Mouse (Mus musculus) intestine, embryonic 15.5 days (tissue): Measurements from ENCODE around the gene Pglyrp1. TPM values are rescaled to one million over a fixed set of nuclear protein-coding genes. Genes with fewer than 3 reads are reported as not detected.

Source experiments
- ATAC-seq: fragments of 200-750 bp; cut with Nextera tagmentation; 2 replicates; pipeline ENCODE4 v1.8.0; 2017; ENCODE audit warnings: moderate TSS enrichment, moderate library complexity
- H3K27ac ChIP-seq: fragments of 300-500 bp; sonication (generic); 2 replicates; pipeline ENCODE4 v1.5.1; 2015; ENCODE audit warnings: mild to moderate bottlenecking, inconsistent platforms
- H3K27me3 ChIP-seq: fragments of 300-500 bp; sonication (generic); replicated peaks from 2 replicates; pipeline ENCODE4 v1.6.1; 2015; ENCODE audit warnings: inconsistent platforms
- H3K36me3 ChIP-seq: fragments of 300-500 bp; sonication (generic); 2 replicates; pipeline ENCODE4 v1.6.1; 2015; ENCODE audit warnings: inconsistent platforms
- H3K4me1 ChIP-seq: fragments of 300-500 bp; sonication (generic); replicated peaks from 2 replicates; pipeline ENCODE4 v1.6.1; 2015; ENCODE audit warnings: inconsistent platforms
- H3K4me2 ChIP-seq: fragments of 300-500 bp; sonication (generic); replicated peaks from 2 replicates; pipeline ENCODE4 v1.6.1; 2015; ENCODE audit warnings: mild to moderate bottlenecking, inconsistent platforms
- H3K4me3 ChIP-seq: fragments of 300-500 bp; sonication (generic); replicated peaks from 2 replicates; pipeline ENCODE4 v1.5.1; 2015; ENCODE audit warnings: inconsistent platforms
- H3K9ac ChIP-seq: fragments of 300-500 bp; sonication (generic); 2 replicates; pipeline ENCODE4 v1.6.1; 2015; ENCODE audit warnings: inconsistent platforms
- H3K9me3 ChIP-seq: fragments of 300-500 bp; sonication (generic); 2 replicates; pipeline ENCODE4 v1.6.1; 2016; ENCODE audit warnings: inconsistent platforms
- WGBS: fragments of 180-500 bp; shearing (Covaris S2); methylation state at CpG from one replicate; pipeline ENCODE4 v1.1.7; 2015; 5-methylcytosine and 5-hydroxymethylcytosine counted together
- polyA plus RNA-seq: library from polyadenylated mRNA; unstranded; fragments of >200 nt; fragmentation: Nextera tagmentation; extraction: Ambion mirVana; gene quantifications from 2 replicates; pipeline ENCODE4 v1.2.1, GENCODE M21; 2015

Pglyrp1 gene
- polyA plus RNA-seq, 1 experiment from 2014 or later = 53.1 TPM

- H3K9ac ChIP-seq = no peak overlapping the region
- H3K4me3 ChIP-seq = no peak overlapping the region
- H3K9me3 ChIP-seq = no peaks in the 10 kb centered on the region
- no peaks in the 10 kb centered on the region for H3K36me3 ChIP-seq
- 42% methylated on average over 5 of the region's 5 CpGs for WGBS
- peaks cover 17% of the 10 kb centered on the region; the same call in 1 of the 2 replicates for H3K4me1 ChIP-seq
- no peak overlapping the region for H3K27ac ChIP-seq
- no peak overlapping the region for H3K4me2 ChIP-seq
- peaks cover 53% of the 10 kb centered on the region for H3K27me3 ChIP-seq
- ATAC-seq = no peak
These were observed 51.7 kb downstream of the Pglyrp1 start for GRCm38 (mm10) chr7:18922807-18923206.

GRCm38 (mm10) chr7:18923267-18923666, 52.1 kb downstream of the Pglyrp1 start:
- peaks cover 55% of the 10 kb centered on the region for H3K27me3 ChIP-seq
- no peak overlapping the region for H3K27ac ChIP-seq
- no peaks in the 10 kb centered on the region for H3K9me3 ChIP-seq
- no peak for ATAC-seq
- H3K36me3 ChIP-seq = no peaks in the 10 kb centered on the region
- WGBS = 72% methylated on average over 11 of the region's 11 CpGs
- H3K9ac ChIP-seq = no peak overlapping the region
- no peak overlapping the region for H3K4me2 ChIP-seq
- H3K4me1 ChIP-seq = peaks cover 17% of the 10 kb centered on the region; the same call in 1 of the 2 replicates
- no peak overlapping the region for H3K4me3 ChIP-seq

- no peak overlapping the region for H3K9ac ChIP-seq
- no peak overlapping the region for H3K4me2 ChIP-seq
- no peak overlapping the region for H3K27ac ChIP-seq
- no peak for ATAC-seq
- no peaks in the 10 kb centered on the region for H3K36me3 ChIP-seq
- H3K9me3 ChIP-seq = no peaks in the 10 kb centered on the region
- H3K27me3 ChIP-seq = peaks cover 55% of the 10 kb centered on the region
- peaks cover 17% of the 10 kb centered on the region; the same call in 1 of the 2 replicates for H3K4me1 ChIP-seq
- 32% methylated on average over 4 of the region's 4 CpGs for WGBS
- H3K4me3 ChIP-seq = no peak overlapping the region
These were observed 52.6 kb downstream of the Pglyrp1 start for GRCm38 (mm10) chr7:18923711-18924191.

- Histone ChIP-seq H3K9ac (no peak overlapping the region), H3K27me3 (peaks cover 55% of the 10 kb centered on the region), H3K9me3 (no peaks in the 10 kb centered on the region), H3K4me3 (no peak overlapping the region), H3K4me1 (peaks cover 17% of the 10 kb centered on the region; the same call in 1 of the 2 replicates), H3K27ac (no peak overlapping the region), H3K4me2 (no peak overlapping the region), H3K36me3 (no peaks in the 10 kb centered on the region)
- ATAC-seq = no peak
- 18% methylated on average over 8 of the region's 8 CpGs for WGBS
These were observed 53.2 kb downstream of the Pglyrp1 start for GRCm38 (mm10) chr7:18924321-18924720.

GRCm38 (mm10) chr7:18925162-18925938, 54.2 kb downstream of the Pglyrp1 start, which contains the start of gene Nova2:
Gene Nova2 (plus strand): TSS chr7:18925888.
- ATAC-seq = peak; percentile 94
- WGBS = under 1% methylated on average over 28 of the region's 45 CpGs
- peak within 1 kb of the TSS; percentile 85 for H3K4me2 ChIP-seq

GRCm38 (mm10) chr7:18926041-18926790, 55.1 kb downstream of the Pglyrp1 start:
- H3K4me1 ChIP-seq = peaks cover 15% of the 10 kb centered on the region; the same call in 1 of the 2 replicates
- H3K4me2 ChIP-seq = peak overlapping the region; percentile 85
- 3% methylated on average over 42 of the region's 42 CpGs for WGBS
- peak; percentile 26; the same call in 1 of the 2 replicates for ATAC-seq
- no peak overlapping the region for H3K27ac ChIP-seq
- peaks cover 57% of the 10 kb centered on the region for H3K27me3 ChIP-seq
- no peaks in the 10 kb centered on the region for H3K36me3 ChIP-seq
- peak overlapping the region; percentile 50 for H3K9ac ChIP-seq
- H3K9me3 ChIP-seq = no peaks in the 10 kb centered on the region
- peak overlapping the region; percentile 47 for H3K4me3 ChIP-seq

More at GRCm38 (mm10) chr7:18925162-18925938, 54.2 kb downstream of the Pglyrp1 start, which contains the start of gene Nova2:
- H3K9me3 ChIP-seq = no peaks in the 10 kb centered on the region
- H3K4me3 ChIP-seq = peak within 1 kb of the TSS; percentile 47
- peaks cover 17% of the 10 kb centered on the region; the same call in 1 of the 2 replicates for H3K4me1 ChIP-seq
- no peak within 1 kb of the TSS for H3K27ac ChIP-seq
- H3K36me3 ChIP-seq = no peaks in the 10 kb centered on the region
- H3K9ac ChIP-seq = peak within 1 kb of the TSS; percentile 50
- peaks cover 60% of the 10 kb centered on the region for H3K27me3 ChIP-seq

- Histone ChIP-seq H3K9ac (no peak overlapping the region), H3K9me3 (no peaks in the 10 kb centered on the region), H3K4me1 (peaks cover 15% of the 10 kb centered on the region; the same call in 1 of the 2 replicates), H3K36me3 (no peaks in the 10 kb centered on the region), H3K27me3 (peaks cover 56% of the 10 kb centered on the region), H3K4me2 (peak overlapping the region; percentile 85; the same call in 1 of the 2 replicates), H3K4me3 (peak overlapping the region; percentile 47; the same call in 1 of the 2 replicates), H3K27ac (no peak overlapping the region)
- ATAC-seq = 0 out of 2 replicates have a peak, but pooled peaks have one; percentile 1
- 46% methylated on average over 6 of the region's 6 CpGs for WGBS
These were observed 55.8 kb downstream of the Pglyrp1 start for GRCm38 (mm10) chr7:18926911-18927310.

- Histone ChIP-seq H3K27ac (no peak overlapping the region), H3K4me1 (peaks cover 15% of the 10 kb centered on the region; the same call in 1 of the 2 replicates), H3K36me3 (no peaks in the 10 kb centered on the region), H3K27me3 (peaks cover 52% of the 10 kb centered on the region), H3K9ac (no peak overlapping the region), H3K4me2 (no peak overlapping the region), H3K4me3 (no peak overlapping the region), H3K9me3 (no peaks in the 10 kb centered on the region)
- 31% methylated on average over 3 of the region's 3 CpGs for WGBS
- ATAC-seq = no peak
These were observed 56.6 kb downstream of the Pglyrp1 start for GRCm38 (mm10) chr7:18927759-18928158.

Other genes starting within 250 kb of the Pglyrp1 start
- gene Psg21, start 214.6 kb upstream of the Pglyrp1 start, polyA plus RNA-seq = not detected in 2 replicates
- not detected in 2 replicates for gene Psg20, start 185.1 kb upstream of the Pglyrp1 start, polyA plus RNA-seq
- not detected in 2 replicates for gene Psg22, start 153.2 kb upstream of the Pglyrp1 start, polyA plus RNA-seq
- gene Psg19, start 72.8 kb upstream of the Pglyrp1 start, polyA plus RNA-seq = not detected in 2 replicates
- 0.13 TPM in 2 replicates for gene Psg17, start 49.7 kb upstream of the Pglyrp1 start, polyA plus RNA-seq
- 0.73 TPM in 2 replicates for gene Mill2, start 31.4 kb upstream of the Pglyrp1 start, polyA plus RNA-seq
- 25.2 and 29.2 TPM in 2 replicates for gene Ccdc61, start 39.1 kb downstream of the Pglyrp1 start, polyA plus RNA-seq
- 0.49 and 0.57 TPM in 2 replicates for gene Nova2, start 54.6 kb downstream of the Pglyrp1 start, polyA plus RNA-seq
- gene Nanos2, start 116.1 kb downstream of the Pglyrp1 start, polyA plus RNA-seq = not detected in 2 replicates
- gene Mypop, start 119.9 kb downstream of the Pglyrp1 start, polyA plus RNA-seq = 2.5 and 2.9 TPM in 2 replicates
- gene Irf2bp1, start 132.7 kb downstream of the Pglyrp1 start, polyA plus RNA-seq = 24.5 and 24.6 TPM in 2 replicates
- gene Foxa3, start 152.2 kb downstream of the Pglyrp1 start, polyA plus RNA-seq = 26.6 and 28.3 TPM in 2 replicates
- 29.6 and 30.3 TPM in 2 replicates for gene Sympk, start 153.0 kb downstream of the Pglyrp1 start, polyA plus RNA-seq
- gene Rsph6a, start 183.4 kb downstream of the Pglyrp1 start, polyA plus RNA-seq = not detected in 2 replicates
- gene Dmwd, start 204.9 kb downstream of the Pglyrp1 start, polyA plus RNA-seq = 11.0 and 13.4 TPM in 2 replicates
- gene Dmpk, start 212.5 kb downstream of the Pglyrp1 start, polyA plus RNA-seq = 52.2 and 53.7 TPM in 2 replicates
- 8.7 and 8.8 TPM in 2 replicates for gene Six5, start 223.3 kb downstream of the Pglyrp1 start, polyA plus RNA-seq
- 1.8 and 2.3 TPM in 2 replicates for gene Gm4969, start 247.0 kb downstream of the Pglyrp1 start, polyA plus RNA-seq
- 10.5 and 12.8 TPM in 2 replicates for gene Fbxo46, start 248.5 kb downstream of the Pglyrp1 start, polyA plus RNA-seq